ENCODE assay signal across 15 mouse cellular contexts in genomic region chr2:31641508-31641830, GRCm38 (mm10). TPM values are rescaled to one million over a fixed set of nuclear protein-coding genes. Genes with fewer than 3 reads are reported as not detected.
DNase-seq lines count a peak whose midpoint lies in the region; ATAC-seq and TF ChIP-seq lines count a peak whose summit lies in the region.
"Had no signal": no experiment of that assay in that cellular context is flagged by ENCODE, and none has a peak within 500 bp of the region (broad histone marks: within the 10 kb centered on the region; RNA-seq: fewer than 3 reads in every experiment).

No protein-coding gene starts in this region.

- no peaks in the 10 kb centered on the region for H3K79me2 ChIP-seq in myocyte (ENCODE audit: control insufficient read depth, insufficient read depth)

- peaks cover 21% of the 10 kb centered on the region for H3K4me1 ChIP-seq in heart, embryonic 12.5 days (replicated peaks)
- peaks cover 7% of the 10 kb centered on the region; the same call in 1 of the 2 replicates for H3K4me1 ChIP-seq in heart, embryonic 11.5 days (ENCODE audit: control insufficient read depth, insufficient read depth, low read length)
- H3K4me1 ChIP-seq in embryonic facial prominence, embryonic 13.5 days, result peaks cover 39% of the 10 kb centered on the region
- peaks cover 50% of the 10 kb centered on the region for H3K4me1 ChIP-seq in hindbrain, embryonic 13.5 days (replicated peaks)
- no peaks in the 10 kb centered on the region for H3K4me1 ChIP-seq in lung, postnatal 0 days (ENCODE audit: insufficient read depth, low read depth, low read length)

- no peak for TF ChIP-seq CTCF in lung, postnatal 0 days (IDR thresholded peaks at IDR 0.05)

- TF ChIP-seq POLR2A in myocyte (IDR thresholded peaks at IDR 0.05; ENCODE audit: insufficient read length, low read depth), result no peak

- H3K36me3 ChIP-seq in heart, embryonic 12.5 days, result no peaks in the 10 kb centered on the region
- H3K36me3 ChIP-seq in heart, embryonic 11.5 days (ENCODE audit: control insufficient read depth, insufficient read depth, low read length), result no peaks in the 10 kb centered on the region
- H3K36me3 ChIP-seq in embryonic facial prominence, embryonic 13.5 days, result no peaks in the 10 kb centered on the region
- H3K36me3 ChIP-seq in hindbrain, embryonic 13.5 days, result no peaks in the 10 kb centered on the region
- no peaks in the 10 kb centered on the region for H3K36me3 ChIP-seq in myocyte (ENCODE audit: control insufficient read depth, insufficient read depth)
- H3K36me3 ChIP-seq in lung, postnatal 0 days (ENCODE audit: insufficient read depth, low read length), result no peaks in the 10 kb centered on the region
- H3K36me3 ChIP-seq: heart, embryonic 13.5 days; liver, embryonic 13.5 days had no signal

- WGBS in heart, embryonic 12.5 days, result 2% methylated on average over 11 of the region's 11 CpGs
- 2% methylated on average over 11 of the region's 11 CpGs for WGBS in heart, embryonic 11.5 days (ENCODE audit: insufficient replicate concordance)
- WGBS in embryonic facial prominence, embryonic 13.5 days, result under 1% methylated on average over 11 of the region's 11 CpGs
- WGBS in hindbrain, embryonic 13.5 days, result under 1% methylated on average over 11 of the region's 11 CpGs
- 2% methylated on average over 11 of the region's 11 CpGs for WGBS in lung, postnatal 0 days

- H3K4me2 ChIP-seq in heart, embryonic 12.5 days, result peak overlapping the region; percentile 31
- no peak overlapping the region for H3K4me2 ChIP-seq in heart, embryonic 11.5 days
- no peak overlapping the region; the same call in 1 of the 2 replicates for H3K4me2 ChIP-seq in embryonic facial prominence, embryonic 13.5 days
- H3K4me2 ChIP-seq in hindbrain, embryonic 13.5 days, result peak overlapping the region; percentile 31; the same call in 1 of the 2 replicates
- H3K4me2 ChIP-seq in myocyte (ENCODE audit: low read depth), result no peak overlapping the region
- H3K4me2 ChIP-seq in lung, postnatal 0 days (replicated peaks; ENCODE audit: low read depth, low read length), result no peak overlapping the region
- H3K4me2 ChIP-seq: heart, embryonic 13.5 days; liver, embryonic 13.5 days had no signal

- H3K27ac ChIP-seq in heart, embryonic 12.5 days (ENCODE audit: poor library complexity, severe bottlenecking), result no peak overlapping the region
- H3K27ac ChIP-seq in heart, embryonic 11.5 days (ENCODE audit: low read depth, low read length), result no peak overlapping the region
- H3K27ac ChIP-seq in embryonic facial prominence, embryonic 13.5 days, result no peak overlapping the region
- H3K27ac ChIP-seq in hindbrain, embryonic 13.5 days, result no peak overlapping the region
- no peak overlapping the region for H3K27ac ChIP-seq in lung, postnatal 0 days (ENCODE audit: low read length)
- H3K27ac ChIP-seq: gastrocnemius, adult 2 months; heart, embryonic 13.5 days; liver, embryonic 13.5 days; macrophage had no signal

- H3ac ChIP-seq in myocyte (ENCODE audit: control insufficient read depth, insufficient read length), result no peak overlapping the region

- no peak for ATAC-seq in heart, embryonic 12.5 days (ENCODE audit: insufficient number of reproducible peaks, low FRiP score)
- ATAC-seq in heart, embryonic 11.5 days (replicated peaks; ENCODE audit: insufficient number of reproducible peaks, low FRiP score, low TSS enrichment), result no peak
- ATAC-seq in embryonic facial prominence, embryonic 13.5 days (ENCODE audit: insufficient number of reproducible peaks, insufficient read depth, low FRiP score, low TSS enrichment, low read depth), result no peak
- ATAC-seq in hindbrain, embryonic 13.5 days (ENCODE audit: low FRiP score), result no peak
- no peak for ATAC-seq in lung, postnatal 0 days
- ATAC-seq: inflammation-experienced regulatory T-cells, adult 6 months had no signal

- H3K27me3 ChIP-seq in heart, embryonic 12.5 days (replicated peaks), result peaks cover 98% of the 10 kb centered on the region
- H3K27me3 ChIP-seq in heart, embryonic 11.5 days (ENCODE audit: control insufficient read depth, insufficient read depth, low read length), result peaks cover 93% of the 10 kb centered on the region
- peaks cover 100% of the 10 kb centered on the region for H3K27me3 ChIP-seq in embryonic facial prominence, embryonic 13.5 days
- H3K27me3 ChIP-seq in hindbrain, embryonic 13.5 days, result peaks cover 100% of the 10 kb centered on the region
- peaks cover 80% of the 10 kb centered on the region for H3K27me3 ChIP-seq in myocyte (ENCODE audit: control insufficient read depth, insufficient read depth, insufficient read length)
- H3K27me3 ChIP-seq in lung, postnatal 0 days (replicated peaks; ENCODE audit: insufficient read depth, low read length), result peaks cover 81% of the 10 kb centered on the region

- H3K4me3 ChIP-seq in heart, embryonic 12.5 days, result 0 out of 2 replicates have a peak overlapping the region, but pooled peaks have one; percentile 10
- H3K4me3 ChIP-seq in heart, embryonic 11.5 days (ENCODE audit: low read depth, low read length), result no peak overlapping the region
- 0 out of 2 replicates have a peak overlapping the region, but pooled peaks have one; percentile 20 for H3K4me3 ChIP-seq in embryonic facial prominence, embryonic 13.5 days
- H3K4me3 ChIP-seq in hindbrain, embryonic 13.5 days, result peak overlapping the region; percentile 30
- no peak overlapping the region for H3K4me3 ChIP-seq in myocyte
- no peak overlapping the region; the same call in 1 of the 2 replicates for H3K4me3 ChIP-seq in lung, postnatal 0 days (ENCODE audit: low read depth, low read length)
- H3K4me3 ChIP-seq: liver, embryonic 13.5 days had no signal

- H3K9me3 ChIP-seq in heart, embryonic 12.5 days (replicated peaks), result no peaks in the 10 kb centered on the region
- no peaks in the 10 kb centered on the region for H3K9me3 ChIP-seq in heart, embryonic 11.5 days (replicated peaks; ENCODE audit: control insufficient read depth, low read length)
- no peaks in the 10 kb centered on the region for H3K9me3 ChIP-seq in embryonic facial prominence, embryonic 13.5 days
- H3K9me3 ChIP-seq in hindbrain, embryonic 13.5 days, result no peaks in the 10 kb centered on the region
- no peaks in the 10 kb centered on the region for H3K9me3 ChIP-seq in lung, postnatal 0 days (ENCODE audit: low read length)
- H3K9me3 ChIP-seq: heart, embryonic 13.5 days; liver, embryonic 13.5 days had no signal

- no peak for DNase-seq in kidney, postnatal 25 days
- DNase-seq in spleen, adult 18-20 months, result no peak
- no peak for DNase-seq in lung, postnatal 0 days (ENCODE audit: low spot score)
- DNase-seq: adrenal gland, postnatal 10 days; liver, embryonic 13.5 days had no signal

- no peak overlapping the region for H3K9ac ChIP-seq in heart, embryonic 12.5 days
- H3K9ac ChIP-seq in heart, embryonic 11.5 days (ENCODE audit: low read depth, low read length), result no peak overlapping the region
- no peak overlapping the region for H3K9ac ChIP-seq in embryonic facial prominence, embryonic 13.5 days
- no peak overlapping the region for H3K9ac ChIP-seq in hindbrain, embryonic 13.5 days
- no peak overlapping the region for H3K9ac ChIP-seq in lung, postnatal 0 days (replicated peaks; ENCODE audit: low read depth)
- H3K9ac ChIP-seq: heart, embryonic 13.5 days; liver, embryonic 13.5 days had no signal

- no peak for TF ChIP-seq EP300 in lung, postnatal 0 days (IDR thresholded peaks at IDR 0.05)

TF ChIP-seq in myocyte, 11 proteins besides CTCF, POLR2A, EP300 and RAD21:
- TF ChIP-seq USF1 (IDR thresholded peaks at IDR 0.05; ENCODE audit: low read depth) (no peak), REST (IDR thresholded peaks at IDR 0.05; ENCODE audit: insufficient read depth, insufficient read length) (peak; percentile 41)

RNA-seq across cellular contexts. Expression of gene Prdm12, which starts 1.6 kb away (rescaled TPM):
- 0.08 TPM in 1 of 2 replicates, not detected in the other for polyA plus RNA-seq in heart, embryonic 12.5 days (2016; fragmentation: Nextera tagmentation; extraction: Ambion mirVana)
- polyA plus RNA-seq in heart, embryonic 11.5 days (2014; fragmentation: Nextera tagmentation; extraction: Ambion mirVana), result 0.08 and 0.09 TPM in 2 replicates
- polyA plus RNA-seq in embryonic facial prominence, embryonic 13.5 days (2015; fragmentation: Nextera tagmentation; extraction: Ambion mirVana), result 0.08 and 0.21 TPM in 2 replicates
- polyA plus RNA-seq in hindbrain, embryonic 13.5 days (2015; fragmentation: Nextera tagmentation; extraction: Ambion mirVana), result 2.2 and 4.0 TPM in 2 replicates
- not detected for polyA plus RNA-seq in myocyte (2012; fragmentation: generic; extraction: Trizol)
- polyA plus RNA-seq in lung, postnatal 0 days (2015; fragmentation: Nextera tagmentation; extraction: Ambion mirVana), result not detected in 2 replicates
- polyA plus RNA-seq: C2C12; heart, embryonic 13.5 days; inflammation-experienced regulatory T-cells, adult 6 months; liver, embryonic 13.5 days; macrophage had no signal

RNA-seq across cellular contexts. Expression of gene Exosc2, which starts 29.0 kb away (rescaled TPM):
- 38.2 and 38.4 TPM in 2 replicates for polyA plus RNA-seq in heart, embryonic 12.5 days (2016; fragmentation: Nextera tagmentation; extraction: Ambion mirVana)
- 42.8 and 47.2 TPM in 2 replicates for polyA plus RNA-seq in heart, embryonic 11.5 days (2014; fragmentation: Nextera tagmentation; extraction: Ambion mirVana)
- 77.0 and 83.8 TPM in 2 replicates for polyA plus RNA-seq in embryonic facial prominence, embryonic 13.5 days (2015; fragmentation: Nextera tagmentation; extraction: Ambion mirVana)
- 41.3 and 43.4 TPM in 2 replicates for polyA plus RNA-seq in hindbrain, embryonic 13.5 days (2015; fragmentation: Nextera tagmentation; extraction: Ambion mirVana)
- 25.4 TPM for polyA plus RNA-seq in myocyte (2012; fragmentation: generic; extraction: Trizol)
- 17.7 and 18.7 TPM in 2 replicates for polyA plus RNA-seq in lung, postnatal 0 days (2015; fragmentation: Nextera tagmentation; extraction: Ambion mirVana)

RNA-seq across cellular contexts. Expression of gene Abl1, which starts 46.7 kb away (rescaled TPM):
- 41.2 and 41.8 TPM in 2 replicates for polyA plus RNA-seq in heart, embryonic 12.5 days (2016; fragmentation: Nextera tagmentation; extraction: Ambion mirVana)
- 29.5 and 35.6 TPM in 2 replicates for polyA plus RNA-seq in heart, embryonic 11.5 days (2014; fragmentation: Nextera tagmentation; extraction: Ambion mirVana)
- 52.5 and 53.2 TPM in 2 replicates for polyA plus RNA-seq in embryonic facial prominence, embryonic 13.5 days (2015; fragmentation: Nextera tagmentation; extraction: Ambion mirVana)
- 19.7 and 21.7 TPM in 2 replicates for polyA plus RNA-seq in hindbrain, embryonic 13.5 days (2015; fragmentation: Nextera tagmentation; extraction: Ambion mirVana)
- polyA plus RNA-seq in myocyte (2012; fragmentation: generic; extraction: Trizol), result 28.0 TPM
- 15.6 and 16.3 TPM in 2 replicates for polyA plus RNA-seq in lung, postnatal 0 days (2015; fragmentation: Nextera tagmentation; extraction: Ambion mirVana)

Comparison
In these comparisons a context has a peak if more than half of its experiments do, and no peak if none do; other contexts are left out.
1. H3K4me2 ChIP-seq: peak in heart, embryonic 12.5 days (single experiment) and hindbrain, embryonic 13.5 days (single experiment); none in heart, embryonic 11.5 days (single experiment), embryonic facial prominence, embryonic 13.5 days (single experiment), myocyte (single experiment) and lung, postnatal 0 days (single experiment).
2. H3K4me3 ChIP-seq: peak in heart, embryonic 12.5 days (single experiment), embryonic facial prominence, embryonic 13.5 days (single experiment) and hindbrain, embryonic 13.5 days (single experiment); none in heart, embryonic 11.5 days (single experiment), myocyte (single experiment) and lung, postnatal 0 days (single experiment).